Mouse (Mus musculus): ENCODE data around the gene Rasgef1a.
A peak's percentile ranks its signal among the peaks of the same experiment; 100 is the strongest.

The Rasgef1a gene

DNA sequence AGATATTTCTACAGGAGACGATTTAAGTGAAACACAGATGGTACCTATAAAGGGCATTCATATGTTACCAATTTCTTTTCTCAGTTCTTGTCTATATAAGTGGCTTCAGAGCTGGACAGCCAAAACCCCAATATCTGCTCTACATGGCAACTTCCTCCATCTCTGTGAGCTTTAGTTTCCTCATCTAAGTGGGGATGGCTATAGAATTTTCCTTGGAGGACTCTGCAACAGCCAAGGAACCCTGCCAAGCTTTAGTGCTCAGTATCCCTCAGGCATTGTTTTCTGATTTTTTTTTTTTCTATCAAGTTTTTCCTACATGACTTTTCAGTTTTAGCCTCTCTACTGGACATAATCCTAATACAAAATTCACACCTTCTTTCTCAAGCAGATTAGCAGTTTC lies 123.2 kb downstream of the Rasgef1a start:
- DNase-seq (ENCODE audit: low spot score), result no peak

DNA sequence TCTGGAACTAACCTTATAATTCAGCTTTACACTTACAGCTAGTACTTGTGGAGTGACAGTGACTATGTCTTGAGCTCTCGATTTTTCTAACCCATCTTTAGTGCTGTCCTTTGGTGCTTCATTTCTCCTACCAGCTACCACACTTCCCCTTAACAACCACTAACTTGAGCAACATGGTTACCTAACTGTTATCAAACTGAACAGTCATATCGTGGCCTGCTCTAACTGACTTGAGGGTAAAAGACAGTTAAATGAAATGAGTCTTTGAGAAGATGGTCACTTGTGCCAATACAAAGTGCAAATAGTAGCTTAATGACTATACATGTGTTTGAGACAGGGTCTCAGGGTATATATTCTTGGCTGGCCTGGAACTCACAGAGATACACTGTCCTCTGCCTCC lies 125.9 kb downstream of the Rasgef1a start:
- no peak for DNase-seq (ENCODE audit: low spot score)

DNA sequence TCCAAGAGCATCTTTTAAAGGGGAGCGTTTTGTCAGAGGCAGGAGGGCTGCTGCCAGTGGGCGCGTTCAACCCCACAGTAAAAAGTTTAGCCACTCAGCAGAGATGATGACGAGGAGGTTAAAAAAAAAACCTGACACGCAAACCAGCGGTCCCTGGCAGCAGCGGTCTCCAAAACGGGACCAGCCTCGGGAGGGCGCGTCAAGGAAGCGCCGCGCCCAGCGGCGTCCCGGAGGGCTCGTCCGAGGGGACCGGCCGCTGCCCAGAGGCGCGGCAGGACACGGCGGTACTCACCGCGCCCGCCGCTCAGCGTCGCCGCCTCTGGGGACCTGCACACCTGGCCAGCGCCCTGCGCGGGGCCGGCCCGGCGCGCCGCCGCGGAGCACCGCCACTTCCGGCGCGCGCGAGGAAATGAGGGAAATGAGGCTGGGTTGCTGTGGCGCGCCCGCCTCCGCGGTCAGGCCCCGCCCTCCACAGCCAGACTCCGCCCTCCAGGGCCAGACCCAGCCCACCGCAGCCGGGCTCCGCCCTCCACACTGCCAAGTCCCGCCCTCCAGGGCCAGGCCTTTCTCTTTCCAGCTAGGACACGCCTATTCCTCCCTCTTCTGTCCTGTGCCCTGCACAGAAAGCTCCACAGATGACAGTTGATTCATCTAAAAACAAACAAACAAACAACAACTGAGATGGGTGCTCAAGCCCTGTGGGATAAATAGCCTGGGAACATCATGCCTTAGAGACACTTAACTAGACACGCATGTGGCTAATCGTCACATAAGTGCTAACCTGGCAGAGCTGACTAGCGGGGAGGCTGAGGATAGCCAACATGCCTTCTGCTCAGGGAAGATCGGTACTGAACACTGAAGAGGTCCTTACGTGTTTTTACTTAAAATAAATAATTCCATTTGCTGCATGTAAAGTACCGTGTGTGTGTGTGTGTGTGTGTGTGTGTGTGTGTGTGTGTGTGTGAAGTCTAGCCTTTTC lies 127.8 kb downstream of the Rasgef1a start, which contains the start of gene Csgalnact2:
Gene Csgalnact2, minus strand, starts transcription at position 410 of the 979 bp plus-strand sequence.
- DNase-seq (ENCODE audit: low spot score), result peak; percentile 96

DNA sequence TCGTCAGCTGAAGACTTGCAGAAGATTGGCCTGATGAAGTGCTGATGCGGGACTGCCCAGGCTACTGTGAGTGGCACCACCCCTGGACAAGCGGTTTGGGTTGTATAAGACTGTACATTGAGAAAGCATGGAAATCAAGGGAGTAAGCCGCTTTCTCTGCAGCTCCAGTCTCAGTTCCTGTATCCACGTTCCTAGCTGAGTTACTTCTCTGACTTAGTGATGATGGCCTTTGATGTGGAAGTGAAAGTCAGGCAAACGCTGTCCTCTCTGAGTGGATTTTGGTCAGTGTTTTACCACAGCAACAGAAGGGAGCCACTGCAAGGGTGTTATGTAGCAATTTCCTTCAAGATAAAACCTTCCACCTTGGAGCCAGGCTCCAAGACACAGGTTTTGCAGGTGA lies 129.7 kb downstream of the Rasgef1a start:
- DNase-seq (ENCODE audit: low spot score), result no peak

Data from adipocyte (in vitro differentiated cells).